Mouse (Mus musculus): ENCODE measurements at regions not wholly inside any gene's neighbourhood (a gene's known extent, or its start where the extent isn't known, plus 50 kb on each side); places are given as distances from the start of the nearest gene placed in this dataset.

GRCm38 (mm10) chr5:50343681-50344080, 284.9 kb upstream of the Adgra3 start:
- ATAC-seq (ENCODE audit: insufficient number of reproducible peaks, insufficient read depth, low FRiP score, low TSS enrichment) = no peak
- no peak overlapping the region for H3K4me2 ChIP-seq (replicated peaks)
- H3K4me3 ChIP-seq = no peak overlapping the region
- WGBS = 73% methylated on average over 2 of the region's 2 CpGs
- H3K9me3 ChIP-seq = no peaks in the 10 kb centered on the region
- no peaks in the 10 kb centered on the region for H3K4me1 ChIP-seq
- no peaks in the 10 kb centered on the region for H3K36me3 ChIP-seq
- no peak overlapping the region for H3K9ac ChIP-seq
- no peak overlapping the region for H3K27ac ChIP-seq
- H3K27me3 ChIP-seq = no peaks in the 10 kb centered on the region

- Histone ChIP-seq H3K27me3 (no peaks in the 10 kb centered on the region), H3K4me2 (replicated peaks) (no peak overlapping the region), H3K27ac (no peak overlapping the region), H3K4me1 (no peaks in the 10 kb centered on the region), H3K9ac (no peak overlapping the region), H3K36me3 (no peaks in the 10 kb centered on the region), H3K9me3 (no peaks in the 10 kb centered on the region), H3K4me3 (no peak overlapping the region)
- 64% methylated on average over 1 of the region's 1 CpGs for WGBS
- ATAC-seq (ENCODE audit: insufficient number of reproducible peaks, insufficient read depth, low FRiP score, low TSS enrichment) = no peak
These were observed 250.7 kb upstream of the Adgra3 start for GRCm38 (mm10) chr5:50309491-50309890.

- no peak overlapping the region for H3K27ac ChIP-seq
- no peaks in the 10 kb centered on the region for H3K36me3 ChIP-seq
- H3K4me3 ChIP-seq = no peak overlapping the region
- ATAC-seq (ENCODE audit: insufficient number of reproducible peaks, insufficient read depth, low FRiP score, low TSS enrichment) = no peak
- no peaks in the 10 kb centered on the region for H3K27me3 ChIP-seq
- no peaks in the 10 kb centered on the region for H3K4me1 ChIP-seq
- no peak overlapping the region for H3K4me2 ChIP-seq (replicated peaks)
- H3K9ac ChIP-seq = no peak overlapping the region
- H3K9me3 ChIP-seq = no peaks in the 10 kb centered on the region
- 83% methylated on average over 1 of the region's 1 CpGs for WGBS
These were observed 245.2 kb upstream of the Adgra3 start for GRCm38 (mm10) chr5:50303859-50304480.

- Histone ChIP-seq H3K9me3 (no peaks in the 10 kb centered on the region), H3K4me2 (replicated peaks) (no peak overlapping the region), H3K36me3 (no peaks in the 10 kb centered on the region), H3K4me3 (no peak overlapping the region), H3K27ac (no peak overlapping the region), H3K4me1 (no peaks in the 10 kb centered on the region), H3K9ac (no peak overlapping the region), H3K27me3 (no peaks in the 10 kb centered on the region)
- 61% methylated on average over 3 of the region's 3 CpGs for WGBS
- no peak for ATAC-seq (ENCODE audit: insufficient number of reproducible peaks, insufficient read depth, low FRiP score, low TSS enrichment)
These were observed 235.0 kb upstream of the Adgra3 start for GRCm38 (mm10) chr5:50293794-50294193.

- ATAC-seq (ENCODE audit: insufficient number of reproducible peaks, insufficient read depth, low FRiP score, low TSS enrichment) = no peak
- 82% methylated on average over 2 of the region's 2 CpGs for WGBS
- no peaks in the 10 kb centered on the region for H3K27me3 ChIP-seq
- no peaks in the 10 kb centered on the region for H3K36me3 ChIP-seq
- H3K4me3 ChIP-seq = no peak overlapping the region
- H3K27ac ChIP-seq = no peak overlapping the region
- H3K9ac ChIP-seq = no peak overlapping the region
- H3K4me1 ChIP-seq = no peaks in the 10 kb centered on the region
- no peak overlapping the region for H3K4me2 ChIP-seq (replicated peaks)
- H3K9me3 ChIP-seq = no peaks in the 10 kb centered on the region
These were observed 232.1 kb upstream of the Adgra3 start for GRCm38 (mm10) chr5:50290879-50291410.

GRCm38 (mm10) chr5:50260417-50260816, 201.6 kb upstream of the Adgra3 start:
- H3K4me2 ChIP-seq (replicated peaks) = no peak overlapping the region
- H3K4me3 ChIP-seq = no peak overlapping the region
- no peaks in the 10 kb centered on the region for H3K27me3 ChIP-seq
- H3K9ac ChIP-seq = no peak overlapping the region
- 74% methylated on average over 2 of the region's 2 CpGs for WGBS
- no peak overlapping the region for H3K27ac ChIP-seq
- H3K36me3 ChIP-seq = no peaks in the 10 kb centered on the region
- ATAC-seq (ENCODE audit: insufficient number of reproducible peaks, insufficient read depth, low FRiP score, low TSS enrichment) = no peak
- no peaks in the 10 kb centered on the region for H3K9me3 ChIP-seq
- no peaks in the 10 kb centered on the region for H3K4me1 ChIP-seq

- H3K9ac ChIP-seq = no peak overlapping the region
- ATAC-seq (ENCODE audit: insufficient number of reproducible peaks, insufficient read depth, low FRiP score, low TSS enrichment) = no peak
- WGBS = 94% methylated on average over 1 of the region's 1 CpGs
- no peak overlapping the region for H3K4me3 ChIP-seq
- H3K27me3 ChIP-seq = no peaks in the 10 kb centered on the region
- H3K36me3 ChIP-seq = no peaks in the 10 kb centered on the region
- H3K4me2 ChIP-seq (replicated peaks) = no peak overlapping the region
- no peaks in the 10 kb centered on the region for H3K9me3 ChIP-seq
- no peaks in the 10 kb centered on the region for H3K4me1 ChIP-seq
- no peak overlapping the region for H3K27ac ChIP-seq
These were observed 199.2 kb upstream of the Adgra3 start for GRCm38 (mm10) chr5:50258017-50258416.

- H3K4me3 ChIP-seq = no peak overlapping the region
- no peaks in the 10 kb centered on the region for H3K36me3 ChIP-seq
- ATAC-seq (ENCODE audit: insufficient number of reproducible peaks, insufficient read depth, low FRiP score, low TSS enrichment) = no peak
- H3K27ac ChIP-seq = no peak overlapping the region
- no peaks in the 10 kb centered on the region for H3K27me3 ChIP-seq
- 86% methylated on average over 2 of the region's 2 CpGs for WGBS
- no peak overlapping the region for H3K9ac ChIP-seq
- no peaks in the 10 kb centered on the region for H3K9me3 ChIP-seq
- H3K4me2 ChIP-seq (replicated peaks) = no peak overlapping the region
- no peaks in the 10 kb centered on the region for H3K4me1 ChIP-seq
These were observed 175.3 kb upstream of the Adgra3 start for GRCm38 (mm10) chr5:50234111-50234510.

GRCm38 (mm10) chr5:50216956-50217355, 158.2 kb upstream of the Adgra3 start:
- Histone ChIP-seq H3K9me3 (no peaks in the 10 kb centered on the region), H3K4me1 (no peaks in the 10 kb centered on the region), H3K27ac (no peak overlapping the region), H3K4me2 (replicated peaks) (no peak overlapping the region), H3K9ac (no peak overlapping the region), H3K36me3 (no peaks in the 10 kb centered on the region), H3K4me3 (no peak overlapping the region), H3K27me3 (0 out of 2 replicates have a peak, but pooled peaks cover 3% of the 10 kb centered on the region)
- WGBS = 31% methylated on average over 4 of the region's 4 CpGs
- no peak for ATAC-seq (ENCODE audit: insufficient number of reproducible peaks, insufficient read depth, low FRiP score, low TSS enrichment)

GRCm38 (mm10) chr5:50215960-50216359, 157.2 kb upstream of the Adgra3 start:
- no peaks in the 10 kb centered on the region for H3K36me3 ChIP-seq
- no peaks in the 10 kb centered on the region for H3K4me1 ChIP-seq
- H3K27me3 ChIP-seq = 0 out of 2 replicates have a peak, but pooled peaks cover 3% of the 10 kb centered on the region
- H3K4me3 ChIP-seq = no peak overlapping the region
- 40% methylated on average over 5 of the region's 5 CpGs for WGBS
- H3K9ac ChIP-seq = no peak overlapping the region
- H3K4me2 ChIP-seq (replicated peaks) = no peak overlapping the region
- no peaks in the 10 kb centered on the region for H3K9me3 ChIP-seq
- no peak overlapping the region for H3K27ac ChIP-seq
- no peak for ATAC-seq (ENCODE audit: insufficient number of reproducible peaks, insufficient read depth, low FRiP score, low TSS enrichment)

- no peak; the same call in 1 of the 2 replicates for ATAC-seq (ENCODE audit: insufficient number of reproducible peaks, insufficient read depth, low FRiP score, low TSS enrichment)
- no peaks in the 10 kb centered on the region for H3K27me3 ChIP-seq
- no peaks in the 10 kb centered on the region for H3K36me3 ChIP-seq
- H3K9ac ChIP-seq = no peak overlapping the region
- 0 out of 2 replicates have a peak, but pooled peaks cover 4% of the 10 kb centered on the region for H3K4me1 ChIP-seq
- 45% methylated on average over 7 of the region's 7 CpGs for WGBS
- H3K4me3 ChIP-seq = no peak overlapping the region
- no peak overlapping the region for H3K4me2 ChIP-seq (replicated peaks)
- H3K9me3 ChIP-seq = no peaks in the 10 kb centered on the region
- H3K27ac ChIP-seq = no peak overlapping the region
These were observed 143.7 kb upstream of the Adgra3 start for GRCm38 (mm10) chr5:50202307-50203010.

GRCm38 (mm10) chr5:50196423-50196822, 137.6 kb upstream of the Adgra3 start:
- no peaks in the 10 kb centered on the region for H3K27me3 ChIP-seq
- H3K9ac ChIP-seq = no peak overlapping the region
- H3K27ac ChIP-seq = peak overlapping the region; percentile 60
- no peaks in the 10 kb centered on the region for H3K9me3 ChIP-seq
- 40% methylated on average over 3 of the region's 3 CpGs for WGBS
- H3K4me2 ChIP-seq (replicated peaks) = no peak overlapping the region
- H3K4me1 ChIP-seq = peaks cover 5% of the 10 kb centered on the region; the same call in 1 of the 2 replicates
- no peak overlapping the region for H3K4me3 ChIP-seq
- no peaks in the 10 kb centered on the region for H3K36me3 ChIP-seq
- peak; percentile 72; the same call in 1 of the 2 replicates for ATAC-seq (ENCODE audit: insufficient number of reproducible peaks, insufficient read depth, low FRiP score, low TSS enrichment)

Data from embryonic facial prominence, embryonic 12.5 days (tissue).